Mouse (Mus musculus): Measurements from ENCODE around the gene Izumo1. TPM values are rescaled to one million over a fixed set of nuclear protein-coding genes. Genes with fewer than 3 reads are reported as not detected.

Gene Izumo1
- polyA plus RNA-seq, 1 experiment from 2014 or later: 0.65 TPM

DNA sequence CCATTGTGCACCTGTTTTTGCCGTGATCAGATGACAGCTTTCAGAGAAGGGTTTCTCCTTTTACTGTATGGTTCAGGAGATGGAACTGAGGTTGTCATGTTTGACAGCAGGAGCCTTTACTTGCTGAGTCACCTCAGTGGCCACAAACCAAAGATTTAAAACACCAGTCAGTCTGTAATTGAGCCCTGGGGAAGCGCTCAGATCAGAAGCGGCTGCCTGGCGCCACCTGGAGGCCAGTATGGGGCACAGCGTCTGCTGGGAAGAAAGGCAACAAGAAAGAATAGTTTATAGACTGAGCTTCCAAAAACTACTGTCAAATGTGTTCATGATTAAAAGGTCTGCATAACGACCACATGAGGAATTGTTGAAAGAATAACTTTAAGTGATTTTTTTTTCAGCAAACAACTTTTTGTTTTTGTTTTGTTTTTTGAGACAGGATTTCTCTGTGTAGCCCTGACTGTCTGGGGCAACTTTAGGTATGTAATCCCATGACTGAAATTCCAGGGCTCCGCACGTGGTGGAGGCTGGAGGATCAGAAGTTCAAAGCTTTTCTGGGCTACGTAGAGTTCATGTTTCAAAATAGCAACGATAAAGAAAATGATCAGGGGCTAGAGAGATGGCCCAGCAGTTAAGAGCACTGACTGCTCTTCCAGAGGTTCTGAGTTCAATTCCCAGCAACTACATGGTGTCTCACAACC is 28.3 kb upstream of the Izumo1 start:
- Histone ChIP-seq H3K4me1 (replicated peaks) (peaks cover 21% of the 10 kb centered on the region), H3K36me3 (peaks cover under 1% of the 10 kb centered on the region; the same call in 1 of the 2 replicates), H3K9me3 (replicated peaks) (no peaks in the 10 kb centered on the region), H3K9ac (no peak overlapping the region), H3K4me3 (no peak overlapping the region), H3K4me2 (no peak overlapping the region), H3K27me3 (replicated peaks) (no peaks in the 10 kb centered on the region), H3K27ac (ENCODE audit: poor library complexity, severe bottlenecking) (no peak overlapping the region)
- 16% methylated on average over 10 of the region's 10 CpGs for WGBS
- no peak for ATAC-seq (ENCODE audit: insufficient number of reproducible peaks, low FRiP score)

DNA sequence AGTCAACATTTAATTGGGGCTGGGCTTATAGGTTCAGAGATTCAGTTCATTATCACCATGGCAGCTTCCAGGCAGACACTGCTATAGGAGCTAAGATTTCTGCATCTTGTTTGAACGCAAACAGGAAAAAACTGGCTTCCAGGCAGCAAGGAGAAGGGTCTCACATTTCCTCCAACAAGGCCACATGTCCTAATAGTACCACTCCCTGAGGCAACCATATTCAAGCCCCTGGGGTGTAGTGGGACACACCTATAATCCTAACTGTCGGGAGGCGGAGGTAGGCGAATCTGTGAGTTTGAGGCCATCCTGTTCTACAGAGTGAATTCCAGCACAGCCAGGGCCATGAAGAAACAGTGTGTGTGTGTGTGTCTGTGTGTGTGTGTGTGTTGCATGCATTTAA is 26.4 kb upstream of the Izumo1 start:
- H3K9me3 ChIP-seq (replicated peaks): no peaks in the 10 kb centered on the region
- H3K36me3 ChIP-seq: no peaks in the 10 kb centered on the region
- H3K9ac ChIP-seq: no peak overlapping the region
- no peak overlapping the region for H3K27ac ChIP-seq (ENCODE audit: poor library complexity, severe bottlenecking)
- no peak overlapping the region for H3K4me3 ChIP-seq
- no peaks in the 10 kb centered on the region for H3K27me3 ChIP-seq (replicated peaks)
- ATAC-seq (ENCODE audit: insufficient number of reproducible peaks, low FRiP score): no peak
- 80% methylated on average over 4 of the region's 4 CpGs for WGBS
- no peak overlapping the region for H3K4me2 ChIP-seq
- H3K4me1 ChIP-seq (replicated peaks): peaks cover 15% of the 10 kb centered on the region

DNA sequence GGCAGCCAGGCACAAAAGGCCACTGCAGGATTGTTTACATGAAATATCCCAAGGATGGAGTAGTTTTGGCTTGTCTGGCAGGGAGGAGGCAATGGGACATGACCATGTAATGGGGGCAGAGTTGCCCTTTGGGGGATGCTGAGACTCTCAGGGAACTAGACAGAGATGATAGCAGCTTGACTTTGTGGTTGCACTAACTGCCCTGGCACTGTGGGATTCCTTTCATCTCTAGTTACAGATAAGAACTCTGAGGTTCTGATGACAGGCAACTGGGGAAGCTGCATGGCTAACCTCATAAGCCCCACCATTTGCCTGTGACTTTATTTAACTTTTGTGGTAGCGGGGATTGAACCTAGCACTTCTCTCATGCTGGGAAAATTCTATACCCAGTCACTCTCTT is 25.5 kb upstream of the Izumo1 start:
- no peak overlapping the region for H3K27ac ChIP-seq (ENCODE audit: poor library complexity, severe bottlenecking)
- H3K4me1 ChIP-seq (replicated peaks): peaks cover 15% of the 10 kb centered on the region
- no peaks in the 10 kb centered on the region for H3K27me3 ChIP-seq (replicated peaks)
- no peak overlapping the region for H3K4me2 ChIP-seq
- no peak for ATAC-seq (ENCODE audit: insufficient number of reproducible peaks, low FRiP score)
- no peak overlapping the region for H3K9ac ChIP-seq
- H3K36me3 ChIP-seq: no peaks in the 10 kb centered on the region
- WGBS: 47% methylated on average over 1 of the region's 1 CpGs
- no peaks in the 10 kb centered on the region for H3K9me3 ChIP-seq (replicated peaks)
- no peak overlapping the region for H3K4me3 ChIP-seq

DNA sequence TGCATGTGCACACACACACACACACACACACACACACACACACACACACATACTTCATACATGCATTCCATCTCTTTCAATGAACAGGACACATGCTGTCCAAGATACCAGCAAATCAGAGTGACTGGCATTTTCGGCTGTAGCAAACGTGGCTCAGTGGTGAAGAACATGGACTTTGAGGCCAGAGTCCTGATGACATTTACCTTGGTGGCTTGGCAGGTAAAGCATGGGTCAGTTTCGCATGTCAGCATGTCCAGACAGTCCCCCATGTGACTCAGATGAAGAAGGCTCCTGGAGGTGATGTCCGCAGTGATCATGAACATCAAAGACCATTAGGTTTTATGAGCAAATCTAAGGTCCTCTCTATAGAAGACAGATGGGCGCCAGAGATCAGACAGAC is 24.6 kb upstream of the Izumo1 start:
- Histone ChIP-seq H3K9me3 (replicated peaks) (no peaks in the 10 kb centered on the region), H3K27me3 (replicated peaks) (no peaks in the 10 kb centered on the region), H3K4me3 (no peak overlapping the region), H3K27ac (ENCODE audit: poor library complexity, severe bottlenecking) (no peak overlapping the region), H3K9ac (no peak overlapping the region), H3K36me3 (no peaks in the 10 kb centered on the region), H3K4me1 (replicated peaks) (peaks cover 15% of the 10 kb centered on the region), H3K4me2 (no peak overlapping the region)
- no peak for ATAC-seq (ENCODE audit: insufficient number of reproducible peaks, low FRiP score)
- 86% methylated on average over 5 of the region's 5 CpGs for WGBS

DNA sequence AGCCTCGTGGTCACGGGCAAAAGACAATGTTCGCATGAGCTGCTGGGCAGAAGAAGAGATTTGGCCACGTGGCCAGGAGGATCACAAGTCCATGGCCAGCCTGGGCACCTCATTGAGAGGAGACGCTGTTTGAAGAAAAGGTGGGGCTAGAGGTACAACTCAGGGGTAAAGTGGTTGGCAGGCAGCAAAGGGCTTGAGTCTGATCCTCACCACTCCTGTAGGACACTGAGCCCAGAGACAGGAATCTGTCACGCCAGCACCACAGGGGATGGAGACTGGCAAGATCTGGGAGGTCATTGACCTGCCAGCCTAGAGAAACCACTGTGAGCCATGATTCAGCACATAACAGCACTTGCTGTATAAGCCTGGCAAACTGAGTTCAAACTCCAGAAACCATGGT is 24.1 kb upstream of the Izumo1 start:
- no peak overlapping the region for H3K9ac ChIP-seq
- H3K4me2 ChIP-seq: no peak overlapping the region
- no peak for ATAC-seq (ENCODE audit: insufficient number of reproducible peaks, low FRiP score)
- H3K9me3 ChIP-seq (replicated peaks): no peaks in the 10 kb centered on the region
- H3K36me3 ChIP-seq: no peaks in the 10 kb centered on the region
- H3K4me3 ChIP-seq: no peak overlapping the region
- no peak overlapping the region for H3K27ac ChIP-seq (ENCODE audit: poor library complexity, severe bottlenecking)
- no peaks in the 10 kb centered on the region for H3K27me3 ChIP-seq (replicated peaks)
- WGBS: 82% methylated on average over 6 of the region's 6 CpGs
- H3K4me1 ChIP-seq (replicated peaks): peaks cover 15% of the 10 kb centered on the region

DNA sequence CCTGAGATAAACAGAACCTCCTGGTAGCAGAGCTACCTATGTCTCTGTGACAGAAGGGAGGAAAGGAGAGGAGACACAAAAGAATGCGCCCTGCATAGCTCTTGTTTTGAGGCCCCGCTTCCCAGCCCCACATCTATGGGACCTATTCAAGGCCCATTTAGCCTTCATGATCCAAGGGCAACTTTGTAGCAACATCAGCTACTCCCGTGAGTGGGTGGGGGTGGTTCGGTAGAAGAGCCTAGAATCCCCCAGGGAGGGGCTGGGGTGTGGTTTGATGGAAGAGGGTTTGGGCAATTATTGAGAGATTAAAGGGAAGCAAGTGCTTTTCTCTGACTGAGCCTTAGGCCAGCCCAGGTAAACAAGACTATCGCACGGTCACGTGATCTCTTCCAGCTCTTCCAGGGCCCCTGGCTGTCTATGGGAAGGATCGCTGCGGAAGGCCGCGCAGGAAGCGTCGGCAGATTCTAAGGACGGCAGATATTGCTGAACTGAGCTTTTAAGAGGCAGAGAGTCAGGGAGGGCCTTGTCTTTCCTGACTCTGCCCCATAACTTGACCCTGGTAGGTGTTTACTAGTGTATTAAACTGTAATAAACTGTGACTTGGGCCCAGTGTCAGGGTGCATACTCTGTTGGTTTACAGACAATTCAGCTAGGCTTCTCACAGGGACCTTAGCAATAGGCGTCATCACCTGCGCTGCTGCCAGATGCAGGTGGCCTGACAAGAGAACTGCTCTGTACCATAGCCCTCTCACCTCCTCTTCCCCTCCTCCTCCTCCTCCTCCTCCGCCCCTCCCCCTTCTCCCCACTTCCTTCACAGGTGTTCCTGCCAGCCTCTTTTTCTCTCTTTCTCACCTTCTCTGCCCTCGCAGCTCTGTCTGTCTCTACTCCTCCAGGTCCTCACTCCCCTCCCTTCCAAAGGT is 22.4 kb upstream of the Izumo1 start:
- ATAC-seq (ENCODE audit: insufficient number of reproducible peaks, low FRiP score): no peak
- no peak overlapping the region for H3K27ac ChIP-seq (ENCODE audit: poor library complexity, severe bottlenecking)
- H3K4me1 ChIP-seq (replicated peaks): peaks cover 15% of the 10 kb centered on the region
- no peaks in the 10 kb centered on the region for H3K36me3 ChIP-seq
- no peak overlapping the region for H3K9ac ChIP-seq
- H3K27me3 ChIP-seq (replicated peaks): no peaks in the 10 kb centered on the region
- 41% methylated on average over 18 of the region's 18 CpGs for WGBS
- H3K9me3 ChIP-seq (replicated peaks): no peaks in the 10 kb centered on the region
- H3K4me3 ChIP-seq: no peak overlapping the region
- H3K4me2 ChIP-seq: peak overlapping the region; percentile 38

DNA sequence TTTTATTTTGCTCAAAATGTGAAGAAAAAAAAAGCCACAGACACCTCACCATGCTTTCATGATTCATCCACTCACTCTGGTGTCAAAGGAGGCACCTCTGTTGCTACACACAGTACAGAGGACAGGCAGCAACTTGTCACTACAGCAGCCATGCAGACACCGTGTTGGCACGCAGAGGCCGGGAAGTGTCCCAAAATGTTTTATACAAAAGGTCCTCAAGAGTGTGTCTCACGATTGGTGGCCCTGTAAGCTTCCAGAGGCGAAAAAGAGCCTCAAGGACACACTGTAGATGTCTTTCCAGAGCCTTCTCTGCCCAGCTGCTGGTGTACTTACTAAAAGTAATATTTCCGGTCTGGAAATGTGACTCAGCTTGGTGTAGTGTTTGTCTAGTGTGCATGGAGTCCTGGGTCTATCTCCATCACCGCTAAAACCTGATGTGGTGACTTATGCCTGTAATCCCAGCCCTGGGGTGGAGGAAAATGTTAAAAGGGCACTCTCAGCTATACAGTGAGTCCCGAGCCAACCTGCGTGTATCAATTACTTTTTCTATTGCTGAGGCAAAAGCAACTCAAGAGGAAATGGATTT is 15.8 kb upstream of the Izumo1 start:
- no peak overlapping the region for H3K4me2 ChIP-seq
- WGBS: 76% methylated on average over 9 of the region's 9 CpGs
- H3K9me3 ChIP-seq (replicated peaks): no peaks in the 10 kb centered on the region
- H3K27ac ChIP-seq (ENCODE audit: poor library complexity, severe bottlenecking): no peak overlapping the region
- H3K9ac ChIP-seq: no peak overlapping the region
- H3K36me3 ChIP-seq: no peaks in the 10 kb centered on the region
- no peak for ATAC-seq (ENCODE audit: insufficient number of reproducible peaks, low FRiP score)
- no peaks in the 10 kb centered on the region for H3K27me3 ChIP-seq (replicated peaks)
- H3K4me3 ChIP-seq: no peak overlapping the region
- H3K4me1 ChIP-seq (replicated peaks): no peaks in the 10 kb centered on the region

DNA sequence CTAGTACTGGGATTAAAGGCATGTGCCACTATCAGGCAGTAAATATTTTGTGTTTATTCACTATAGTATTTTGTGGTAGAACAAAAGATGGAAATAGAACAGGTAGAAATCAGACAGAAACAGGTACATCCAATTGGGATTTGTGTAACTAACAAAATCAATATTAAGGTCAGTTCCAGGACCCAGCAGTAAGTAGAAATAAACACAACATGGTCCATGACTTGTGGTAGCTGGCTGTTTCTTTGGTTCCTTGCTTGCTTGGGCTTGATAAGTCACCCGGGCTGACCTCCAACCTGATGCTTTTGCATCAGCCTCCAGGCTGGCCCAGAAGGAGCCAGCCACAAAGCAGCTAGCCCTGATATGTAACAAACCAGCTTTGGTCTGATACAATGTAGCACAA is 12.1 kb upstream of the Izumo1 start:
- Histone ChIP-seq H3K27me3 (replicated peaks) (peaks cover 7% of the 10 kb centered on the region), H3K4me2 (no peak overlapping the region), H3K27ac (ENCODE audit: poor library complexity, severe bottlenecking) (no peak overlapping the region), H3K4me1 (replicated peaks) (no peaks in the 10 kb centered on the region), H3K4me3 (no peak overlapping the region), H3K9me3 (replicated peaks) (no peaks in the 10 kb centered on the region), H3K9ac (no peak overlapping the region), H3K36me3 (no peaks in the 10 kb centered on the region)
- 71% methylated on average over 1 of the region's 1 CpGs for WGBS
- no peak for ATAC-seq (ENCODE audit: insufficient number of reproducible peaks, low FRiP score)

DNA sequence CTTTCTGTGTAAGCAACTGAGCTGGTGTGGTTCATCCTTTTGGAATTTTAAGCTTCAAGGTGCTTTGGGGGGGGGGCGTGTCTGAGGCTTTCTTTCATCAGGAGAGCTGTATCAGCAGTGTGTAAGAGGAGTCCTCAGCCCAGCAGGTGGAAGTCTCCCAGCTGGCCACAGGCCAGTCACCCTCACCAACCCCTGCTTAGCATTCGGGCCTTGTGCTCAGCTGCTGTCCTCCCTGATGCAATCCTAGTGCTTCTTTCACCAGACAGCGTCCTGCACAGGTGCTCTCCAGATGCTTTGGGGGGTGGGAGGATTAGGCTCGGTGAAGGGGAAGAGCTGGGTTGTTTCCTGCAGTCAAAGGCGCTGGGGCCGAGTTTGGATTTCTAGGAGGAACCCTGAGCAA is 5.3 kb upstream of the Izumo1 start:
- H3K27ac ChIP-seq (ENCODE audit: poor library complexity, severe bottlenecking): no peak overlapping the region
- no peak overlapping the region; the same call in 1 of the 2 replicates for H3K9ac ChIP-seq
- peaks cover 7% of the 10 kb centered on the region for H3K4me1 ChIP-seq (replicated peaks)
- no peaks in the 10 kb centered on the region for H3K9me3 ChIP-seq (replicated peaks)
- ATAC-seq (ENCODE audit: insufficient number of reproducible peaks, low FRiP score): no peak
- no peaks in the 10 kb centered on the region for H3K36me3 ChIP-seq
- H3K27me3 ChIP-seq (replicated peaks): peaks cover 62% of the 10 kb centered on the region
- no peak overlapping the region for H3K4me2 ChIP-seq
- H3K4me3 ChIP-seq: no peak overlapping the region
- WGBS: 25% methylated on average over 6 of the region's 6 CpGs

DNA sequence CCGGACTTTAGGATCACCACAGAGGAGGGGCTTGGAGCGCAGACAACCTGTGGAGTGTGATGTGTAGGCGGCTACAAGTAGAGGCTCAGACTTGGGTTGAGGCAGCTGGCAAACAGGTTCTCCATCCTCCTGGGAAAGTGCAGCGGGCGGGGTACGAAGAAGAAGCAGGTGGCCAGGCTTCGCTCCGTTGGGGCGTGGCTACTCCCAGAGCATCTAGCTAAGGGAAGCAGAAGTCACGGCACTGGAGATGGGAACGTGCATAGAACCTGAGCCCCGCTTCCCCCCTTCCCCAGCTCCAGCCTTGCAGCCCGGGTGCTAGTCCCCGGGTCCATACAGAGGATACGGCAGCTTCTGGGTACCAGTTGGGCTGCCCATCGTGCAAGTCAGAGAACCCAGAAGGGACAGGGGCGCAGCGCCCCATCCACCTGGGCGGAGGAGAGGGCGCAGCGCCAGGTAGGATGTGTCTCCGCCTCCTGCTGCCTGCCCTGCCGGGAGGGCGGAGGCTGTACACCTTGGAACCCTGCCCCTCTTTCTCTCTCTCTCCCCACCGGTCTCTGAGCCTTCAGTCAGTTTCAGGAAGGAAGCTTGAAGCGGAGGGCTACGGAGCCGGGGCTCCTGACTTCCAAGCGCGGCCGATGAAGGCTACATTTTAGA is 4.4 kb upstream of the Izumo1 start, which contains the start of gene Fut1:
Gene Fut1, plus strand, starts transcription at position 248 of the 654 bp plus-strand sequence.
- Histone ChIP-seq H3K4me2 (peak within 1 kb of the TSS; percentile 6; the same call in 1 of the 2 replicates), H3K36me3 (no peaks in the 10 kb centered on the region), H3K27me3 (replicated peaks) (peaks cover 62% of the 10 kb centered on the region), H3K4me3 (no peak within 1 kb of the TSS; the same call in 1 of the 2 replicates), H3K27ac (ENCODE audit: poor library complexity, severe bottlenecking) (no peak within 1 kb of the TSS), H3K4me1 (replicated peaks) (peaks cover 7% of the 10 kb centered on the region), H3K9me3 (replicated peaks) (no peaks in the 10 kb centered on the region), H3K9ac (no peak within 1 kb of the TSS)
- 11% methylated on average over 31 of the region's 31 CpGs for WGBS
- ATAC-seq (ENCODE audit: insufficient number of reproducible peaks, low FRiP score): no peak

DNA sequence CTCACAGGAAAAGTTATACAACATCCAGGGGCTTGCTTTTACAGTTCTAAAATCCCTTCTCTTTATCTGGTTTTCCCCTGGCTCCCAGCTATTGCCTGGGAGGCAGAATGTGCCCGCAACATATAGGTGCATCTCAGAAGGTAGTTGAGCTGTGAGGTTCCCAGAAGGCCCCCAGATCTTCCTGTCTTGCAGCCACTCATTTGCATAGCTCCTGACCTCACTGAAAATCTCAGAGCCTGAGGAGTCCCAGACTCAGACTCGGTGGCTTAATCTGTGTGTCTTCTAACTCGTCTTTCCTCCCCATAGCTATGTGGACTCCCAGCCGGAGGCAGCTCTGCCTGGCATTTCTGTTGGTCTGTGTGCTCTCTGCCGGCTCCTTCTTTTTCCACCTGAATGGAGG is 3.3 kb upstream of the Izumo1 start:
- no peak overlapping the region for H3K4me2 ChIP-seq
- no peak overlapping the region for H3K27ac ChIP-seq (ENCODE audit: poor library complexity, severe bottlenecking)
- no peak overlapping the region for H3K9ac ChIP-seq
- H3K27me3 ChIP-seq (replicated peaks): peaks cover 62% of the 10 kb centered on the region
- peaks cover 7% of the 10 kb centered on the region for H3K4me1 ChIP-seq (replicated peaks)
- H3K4me3 ChIP-seq: no peak overlapping the region
- H3K36me3 ChIP-seq: no peaks in the 10 kb centered on the region
- ATAC-seq (ENCODE audit: insufficient number of reproducible peaks, low FRiP score): no peak
- H3K9me3 ChIP-seq (replicated peaks): no peaks in the 10 kb centered on the region
- 73% methylated on average over 5 of the region's 5 CpGs for WGBS

All from heart, embryonic 12.5 days (tissue).